8 mouse cellular contexts compared by ENCODE assay signal in genomic region chr19:3853121-3853520, GRCm38 (mm10). TPM values are rescaled to one million over a fixed set of nuclear protein-coding genes. Genes with fewer than 3 reads are reported as not detected.
DNase-seq lines count a peak whose midpoint lies in the region; ATAC-seq and TF ChIP-seq lines count a peak whose summit lies in the region.

No protein-coding gene starts in this region.

- H3K27ac ChIP-seq in lung, embryonic 16.5 days (ENCODE audit: low read length), result no peak overlapping the region
- H3K27ac ChIP-seq in limb, embryonic 12.5 days, result no peak overlapping the region
- H3K27ac ChIP-seq in small intestine, adult 2 months (ENCODE audit: insufficient read depth, low read depth, low read length), result no peak overlapping the region

- ATAC-seq in lung, embryonic 16.5 days (ENCODE audit: low read depth), result no peak
- ATAC-seq in limb, embryonic 12.5 days (ENCODE audit: insufficient number of reproducible peaks, insufficient read depth, low FRiP score, low TSS enrichment, low read depth), result no peak

- DNase-seq in cerebellum, adult 11-12 months, result peak; percentile 41
- no peak for DNase-seq in cerebellum, postnatal 4 days (ENCODE audit: low spot score in 2 of 2)
- no peak for DNase-seq in lung, postnatal 4 days
- DNase-seq in right cerebral cortex, postnatal 36 days (ENCODE audit: low spot score in 2 of 2), result no peak
- no peak for DNase-seq in testis, postnatal 14 days (ENCODE audit: low spot score)

- no peaks in the 10 kb centered on the region for H3K27me3 ChIP-seq in lung, embryonic 16.5 days (ENCODE audit: control insufficient read depth, insufficient read depth, low read depth, low read length)
- peaks cover 6% of the 10 kb centered on the region; the same call in 1 of the 2 replicates for H3K27me3 ChIP-seq in limb, embryonic 12.5 days
- H3K27me3 ChIP-seq in small intestine, adult 2 months (ENCODE audit: control insufficient read depth, insufficient read depth, low read length), result no peaks in the 10 kb centered on the region

- no peaks in the 10 kb centered on the region for H3K36me3 ChIP-seq in lung, embryonic 16.5 days (ENCODE audit: control insufficient read depth, insufficient read depth, low read length)
- H3K36me3 ChIP-seq in limb, embryonic 12.5 days, result no peaks in the 10 kb centered on the region
- H3K36me3 ChIP-seq in small intestine, adult 2 months (ENCODE audit: control insufficient read depth, insufficient read depth, low read length), result no peaks in the 10 kb centered on the region

- H3K9me3 ChIP-seq in lung, embryonic 16.5 days (ENCODE audit: control insufficient read depth, low read length), result no peaks in the 10 kb centered on the region
- no peaks in the 10 kb centered on the region for H3K9me3 ChIP-seq in limb, embryonic 12.5 days

- peak overlapping the region; percentile 88 for H3K4me3 ChIP-seq in lung, embryonic 16.5 days (ENCODE audit: low read length)
- H3K4me3 ChIP-seq in limb, embryonic 12.5 days (replicated peaks), result peak overlapping the region; percentile 79
- H3K4me3 ChIP-seq in small intestine, adult 2 months (ENCODE audit: low read depth, low read length), result peak overlapping the region; percentile 81

- WGBS in lung, embryonic 16.5 days, result 82% methylated on average over 10 of the region's 10 CpGs
- 93% methylated on average over 10 of the region's 10 CpGs for WGBS in limb, embryonic 12.5 days
- WGBS in small intestine, adult 2 months, result 58% methylated on average over 10 of the region's 10 CpGs

- TF ChIP-seq POLR2A in small intestine, adult 2 months (IDR thresholded peaks at IDR 0.05; ENCODE audit: low read depth, low read length), result no peak

- no peak overlapping the region for H3K9ac ChIP-seq in lung, embryonic 16.5 days (ENCODE audit: low read length)
- no peak overlapping the region for H3K9ac ChIP-seq in limb, embryonic 12.5 days (replicated peaks)

- no peak for TF ChIP-seq CTCF in small intestine, adult 2 months (IDR thresholded peaks at IDR 0.05; ENCODE audit: extremely low read depth, insufficient read length, insufficient replicate concordance, low read depth, low read length)

- peaks cover 31% of the 10 kb centered on the region for H3K4me1 ChIP-seq in lung, embryonic 16.5 days (replicated peaks; ENCODE audit: control insufficient read depth, insufficient read depth, low read length)
- peaks cover 38% of the 10 kb centered on the region for H3K4me1 ChIP-seq in limb, embryonic 12.5 days (replicated peaks)
- H3K4me1 ChIP-seq in small intestine, adult 2 months (ENCODE audit: control insufficient read depth, insufficient read depth, insufficient read length, low read length), result peaks cover 26% of the 10 kb centered on the region

- H3K4me2 ChIP-seq in lung, embryonic 16.5 days (ENCODE audit: low read depth, low read length), result peak overlapping the region; percentile 81
- H3K4me2 ChIP-seq in limb, embryonic 12.5 days, result peak overlapping the region; percentile 70

RNA-seq across cellular contexts. Expression of gene Chka, which starts 1.5 kb away (rescaled TPM):
- 56.8 and 60.0 TPM in 2 replicates for polyA plus RNA-seq in lung, embryonic 16.5 days (2015; fragmentation: Nextera tagmentation; extraction: Ambion mirVana)
- polyA plus RNA-seq in limb, embryonic 12.5 days (2016; fragmentation: Nextera tagmentation; extraction: Ambion mirVana), result 55.7 and 62.8 TPM in 2 replicates
- 85.2 and 214 TPM in 2 replicates for polyA plus RNA-seq in small intestine, adult 2 months (2012; rRNA removed)

RNA-seq across cellular contexts. Expression of gene Tcirg1, which starts 53.8 kb away (rescaled TPM):
- polyA plus RNA-seq in lung, embryonic 16.5 days (2015; fragmentation: Nextera tagmentation; extraction: Ambion mirVana), result 56.8 and 60.5 TPM in 2 replicates
- 41.3 and 47.0 TPM in 2 replicates for polyA plus RNA-seq in limb, embryonic 12.5 days (2016; fragmentation: Nextera tagmentation; extraction: Ambion mirVana)
- 107 and 148 TPM in 2 replicates for polyA plus RNA-seq in small intestine, adult 2 months (2012; rRNA removed)

RNA-seq across cellular contexts. Expression of gene Ndufs8, which starts 59.5 kb away (rescaled TPM):
- 285 and 290 TPM in 2 replicates for polyA plus RNA-seq in lung, embryonic 16.5 days (2015; fragmentation: Nextera tagmentation; extraction: Ambion mirVana)
- 242 and 257 TPM in 2 replicates for polyA plus RNA-seq in limb, embryonic 12.5 days (2016; fragmentation: Nextera tagmentation; extraction: Ambion mirVana)
- 303 and 423 TPM in 2 replicates for polyA plus RNA-seq in small intestine, adult 2 months (2012; rRNA removed)
